In the genomic region with DNA sequence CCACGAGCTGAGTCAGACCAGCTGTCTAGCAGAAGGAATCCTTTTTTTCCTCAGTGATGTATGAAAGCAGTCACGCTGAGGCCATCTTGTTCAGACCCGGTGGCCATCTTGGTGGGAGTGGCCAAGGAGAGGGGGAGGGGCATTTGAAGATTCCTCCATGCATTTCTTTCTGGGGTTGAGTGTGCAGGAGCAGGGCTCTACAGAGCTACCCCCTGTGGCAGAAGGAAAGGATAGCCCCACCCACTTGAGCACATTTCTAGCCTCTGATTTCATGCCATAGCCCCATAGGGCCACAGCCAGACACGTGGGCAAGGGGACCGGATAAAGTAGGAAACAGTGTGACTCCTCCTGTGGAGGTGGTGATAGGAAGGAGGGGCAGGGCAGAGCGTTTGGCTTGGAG, we compare ENCODE assay signal across 28 mouse cellular contexts.
DNase-seq lines count a peak whose midpoint lies in the region; ATAC-seq and TF ChIP-seq lines count a peak whose summit lies in the region.
"Had no signal": no experiment of that assay in that cellular context is flagged by ENCODE, and none has a peak within 500 bp of the region (broad histone marks: within the 10 kb centered on the region; RNA-seq: fewer than 3 reads in every experiment).

No protein-coding gene starts in this region.

- H3K4me3 ChIP-seq in forebrain, embryonic 12.5 days (replicated peaks) = no peak overlapping the region
- no peak overlapping the region for H3K4me3 ChIP-seq in forebrain, embryonic 10.5 days
- no peak overlapping the region for H3K4me3 ChIP-seq in hindbrain, embryonic 16.5 days (ENCODE audit: low read length)
- H3K4me3 ChIP-seq in hindbrain, postnatal 0 days (ENCODE audit: low read length) = no peak overlapping the region
- no peak overlapping the region for H3K4me3 ChIP-seq in CH12.LX (replicated peaks in 1 of 3; ENCODE audit: low read depth in 2 of 3, low read length in 2 of 3, poor library complexity in 1 of 3)
- H3K4me3 ChIP-seq: embryonic facial prominence, embryonic 13.5 days; heart, embryonic 10.5 days; heart, embryonic 15.5 days; liver, embryonic 12.5 days; megakaryocyte, embryonic 14.5 days; midbrain, embryonic 12.5 days had no signal

- no peak for TF ChIP-seq CTCF in hindbrain, postnatal 0 days (IDR thresholded peaks at IDR 0.05; ENCODE audit: low read depth)
- TF ChIP-seq CTCF in CH12.LX (conservative IDR thresholded peaks at IDR 0.05 in 1 of 2, IDR thresholded peaks at IDR 0.05 in 1 of 2; ENCODE audit: low read depth in 2 of 2, low read length in 2 of 2) = no peak

- no peaks in the 10 kb centered on the region for H3K9me3 ChIP-seq in forebrain, embryonic 12.5 days
- H3K9me3 ChIP-seq in forebrain, embryonic 10.5 days = no peaks in the 10 kb centered on the region
- no peaks in the 10 kb centered on the region for H3K9me3 ChIP-seq in hindbrain, embryonic 16.5 days (ENCODE audit: control insufficient read depth, low read length)
- H3K9me3 ChIP-seq in hindbrain, postnatal 0 days (ENCODE audit: low read length) = no peaks in the 10 kb centered on the region
- no peaks in the 10 kb centered on the region for H3K9me3 ChIP-seq in CH12.LX (replicated peaks; ENCODE audit: low read length)
- H3K9me3 ChIP-seq: embryonic facial prominence, embryonic 13.5 days; heart, embryonic 10.5 days; heart, embryonic 15.5 days; liver, embryonic 12.5 days; midbrain, embryonic 12.5 days had no signal

- TF ChIP-seq RAD21 in CH12.LX (IDR thresholded peaks at IDR 0.05; ENCODE audit: low read depth, low read length) = no peak

- 92% methylated on average over 6 of the region's 6 CpGs for WGBS in forebrain, embryonic 12.5 days
- WGBS in forebrain, embryonic 10.5 days = 91% methylated on average over 6 of the region's 6 CpGs
- WGBS in hindbrain, embryonic 16.5 days = 74% methylated on average over 6 of the region's 6 CpGs
- WGBS in hindbrain, postnatal 0 days = 81% methylated on average over 6 of the region's 6 CpGs

- no peaks in the 10 kb centered on the region for H3K27me3 ChIP-seq in forebrain, embryonic 12.5 days
- H3K27me3 ChIP-seq in forebrain, embryonic 10.5 days (ENCODE audit: poor library complexity, severe bottlenecking) = no peaks in the 10 kb centered on the region
- H3K27me3 ChIP-seq in hindbrain, embryonic 16.5 days (replicated peaks; ENCODE audit: control insufficient read depth, insufficient read depth, low read length) = no peaks in the 10 kb centered on the region
- H3K27me3 ChIP-seq in hindbrain, postnatal 0 days (ENCODE audit: insufficient read depth, low read length) = no peaks in the 10 kb centered on the region
- no peaks in the 10 kb centered on the region for H3K27me3 ChIP-seq in CH12.LX (replicated peaks)
- H3K27me3 ChIP-seq: embryonic facial prominence, embryonic 13.5 days; heart, embryonic 15.5 days; liver, embryonic 12.5 days; megakaryocyte, embryonic 14.5 days; midbrain, embryonic 12.5 days had no signal

- H3K36me3 ChIP-seq in forebrain, embryonic 12.5 days (replicated peaks) = no peaks in the 10 kb centered on the region
- peaks cover 2% of the 10 kb centered on the region; the same call in 1 of the 2 replicates for H3K36me3 ChIP-seq in forebrain, embryonic 10.5 days (replicated peaks)
- H3K36me3 ChIP-seq in hindbrain, embryonic 16.5 days (ENCODE audit: control insufficient read depth, insufficient read depth, low read length) = no peaks in the 10 kb centered on the region
- H3K36me3 ChIP-seq in hindbrain, postnatal 0 days (ENCODE audit: insufficient read depth, low read length) = no peaks in the 10 kb centered on the region
- H3K36me3 ChIP-seq in CH12.LX (replicated peaks in 1 of 2; ENCODE audit: control insufficient read depth in 1 of 2, insufficient read depth in 1 of 2, low read length in 1 of 2) = no peaks in the 10 kb centered on the region
- H3K36me3 ChIP-seq: embryonic facial prominence, embryonic 13.5 days; heart, embryonic 10.5 days; heart, embryonic 15.5 days; liver, embryonic 12.5 days had no signal

- H3K4me1 ChIP-seq in forebrain, embryonic 12.5 days = no peaks in the 10 kb centered on the region
- no peaks in the 10 kb centered on the region for H3K4me1 ChIP-seq in forebrain, embryonic 10.5 days
- H3K4me1 ChIP-seq in hindbrain, embryonic 16.5 days (ENCODE audit: control insufficient read depth, insufficient read depth, low read depth, low read length) = no peaks in the 10 kb centered on the region
- H3K4me1 ChIP-seq in hindbrain, postnatal 0 days (ENCODE audit: insufficient read depth, low read length) = no peaks in the 10 kb centered on the region
- no peaks in the 10 kb centered on the region for H3K4me1 ChIP-seq in CH12.LX (ENCODE audit: control insufficient read depth in 1 of 2, insufficient read depth in 2 of 2)
- H3K4me1 ChIP-seq: embryonic facial prominence, embryonic 13.5 days; heart, embryonic 10.5 days; heart, embryonic 15.5 days; liver, embryonic 12.5 days; megakaryocyte, embryonic 14.5 days; midbrain, embryonic 12.5 days had no signal

- dilution Hi-C loops in CH12.LX (cut with MboI; ENCODE audit: extremely low pct_ligation_motif_present, extremely low pct_unique_long_range_greater_than_20kb, low sequenced_read_pairs) = no loop called here

- no peak for TF ChIP-seq EP300 in CH12.LX (IDR thresholded peaks at IDR 0.05; ENCODE audit: low read length)

- H3K79me2 ChIP-seq in CH12.LX (replicated peaks; ENCODE audit: control insufficient read depth, extremely low read depth, insufficient read depth, poor library complexity, severe bottlenecking) = no peaks in the 10 kb centered on the region

- no peak for DNase-seq in forebrain, embryonic 10.5 days (ENCODE audit: extremely low spot score, low spot score)
- DNase-seq in hindbrain, postnatal 0 days (ENCODE audit: low spot score) = no peak
- DNase-seq in CH12.LX (ENCODE audit: extremely low read depth) = peak; percentile 3
- peak; percentile 18 for DNase-seq in WW6 (ENCODE audit: low read depth, low spot score)
- no peak for DNase-seq in urinary bladder, adult 2 months (ENCODE audit: low spot score)
- no peak for DNase-seq in urinary bladder, postnatal 14 days (ENCODE audit: low spot score)
- DNase-seq: adrenal gland, postnatal 14 days; cerebellum, adult 11-12 months; cerebellum, adult 9-11 months; embryo, embryonic 11 days; gastrocnemius, postnatal 14 days; kidney, adult 11 months; layer of hippocampus, postnatal 36 days; left cerebral cortex, postnatal 4 days; liver, postnatal 0 days; lung, postnatal 4 days; right cerebral cortex, postnatal 14 days; thymus, adult 18-20 months; thymus, postnatal 36 days had no signal

- ATAC-seq in forebrain, embryonic 12.5 days (ENCODE audit: low FRiP score) = 0 out of 2 replicates have a peak, but pooled peaks have one; percentile 4
- ATAC-seq in hindbrain, embryonic 16.5 days = peak; percentile 42; the same call in 1 of the 2 replicates
- no peak for ATAC-seq in hindbrain, postnatal 0 days
- ATAC-seq: liver, embryonic 12.5 days; liver, postnatal 0 days; lung, postnatal 0 days had no signal

- no peak for TF ChIP-seq POLR2A in CH12.LX (IDR thresholded peaks at IDR 0.05; ENCODE audit: low read depth, low read length)

- H3K9ac ChIP-seq in forebrain, embryonic 12.5 days = no peak overlapping the region
- H3K9ac ChIP-seq in hindbrain, embryonic 16.5 days (ENCODE audit: low read depth, low read length) = no peak overlapping the region
- H3K9ac ChIP-seq in hindbrain, postnatal 0 days (replicated peaks; ENCODE audit: low read length) = no peak overlapping the region
- H3K9ac ChIP-seq in CH12.LX (ENCODE audit: insufficient read depth, low read depth) = no peak overlapping the region
- H3K9ac ChIP-seq: embryonic facial prominence, embryonic 13.5 days; heart, embryonic 15.5 days; liver, embryonic 12.5 days; liver, postnatal 0 days; midbrain, embryonic 12.5 days had no signal

- in situ Hi-C loops in CH12.LX (cut with MboI; ENCODE audit: low pct_ligation_motif_present, low pct_unique_long_range_greater_than_20kb, low sequenced_read_pairs) = loop anchor here (10.0 kb wide), 1 partner anchor 190 kb away; no protein-coding TSS in a partner anchor

- H3K27ac ChIP-seq in forebrain, embryonic 12.5 days = no peak overlapping the region
- no peak overlapping the region for H3K27ac ChIP-seq in forebrain, embryonic 10.5 days
- no peak overlapping the region for H3K27ac ChIP-seq in hindbrain, embryonic 16.5 days (ENCODE audit: low read depth, low read length)
- H3K27ac ChIP-seq in hindbrain, postnatal 0 days = no peak overlapping the region
- no peak overlapping the region for H3K27ac ChIP-seq in CH12.LX (ENCODE audit: insufficient read depth, low read depth)
- H3K27ac ChIP-seq: embryonic facial prominence, embryonic 13.5 days; heart, embryonic 10.5 days; heart, embryonic 15.5 days; liver, embryonic 12.5 days; midbrain, embryonic 12.5 days had no signal

- no peak overlapping the region for H3K4me2 ChIP-seq in forebrain, embryonic 12.5 days
- H3K4me2 ChIP-seq in hindbrain, embryonic 16.5 days (ENCODE audit: low read length) = no peak overlapping the region
- no peak overlapping the region for H3K4me2 ChIP-seq in hindbrain, postnatal 0 days (ENCODE audit: low read depth, low read length)
- H3K4me2 ChIP-seq in CH12.LX (ENCODE audit: insufficient read depth, low read depth, poor library complexity, severe bottlenecking) = no peak overlapping the region
- H3K4me2 ChIP-seq: embryonic facial prominence, embryonic 13.5 days; heart, embryonic 15.5 days; liver, embryonic 12.5 days; midbrain, embryonic 12.5 days had no signal

TF ChIP-seq in CH12.LX, 34 proteins besides CTCF, POLR2A, EP300 and RAD21:
- TF ChIP-seq MAFK (IDR thresholded peaks at IDR 0.05; ENCODE audit: insufficient replicate concordance, low read length) (no peak), SIN3A (IDR thresholded peaks at IDR 0.05; ENCODE audit: low read length) (no peak), SMC3 (IDR thresholded peaks at IDR 0.05; ENCODE audit: low read depth, low read length) (no peak), MAX (IDR thresholded peaks at IDR 0.05; ENCODE audit: low read length) (no peak), JUND (conservative IDR thresholded peaks at IDR 0.05; ENCODE audit: low read depth, low read length) (no peak)

Comparison
In these comparisons a context has a peak if more than half of its experiments do, and no peak if none do; other contexts are left out.
1. DNase-seq: peak in CH12.LX (single experiment) and WW6 (single experiment); none in forebrain, embryonic 10.5 days (single experiment), hindbrain, postnatal 0 days (single experiment), urinary bladder, adult 2 months (single experiment) and urinary bladder, postnatal 14 days (single experiment).